Mouse (Mus musculus): ENCODE measurements at regions not wholly inside any gene's neighbourhood (a gene's known extent, or its start where the extent isn't known, plus 50 kb on each side); places are given as distances from the start of the nearest gene placed in this dataset.

- DNase-seq (ENCODE audit: low spot score in 2 of 2): no peak
Measured at GRCm38 (mm10) chr4:131097421-131097820, 153.2 kb downstream of the Matn1 start.

DNA sequence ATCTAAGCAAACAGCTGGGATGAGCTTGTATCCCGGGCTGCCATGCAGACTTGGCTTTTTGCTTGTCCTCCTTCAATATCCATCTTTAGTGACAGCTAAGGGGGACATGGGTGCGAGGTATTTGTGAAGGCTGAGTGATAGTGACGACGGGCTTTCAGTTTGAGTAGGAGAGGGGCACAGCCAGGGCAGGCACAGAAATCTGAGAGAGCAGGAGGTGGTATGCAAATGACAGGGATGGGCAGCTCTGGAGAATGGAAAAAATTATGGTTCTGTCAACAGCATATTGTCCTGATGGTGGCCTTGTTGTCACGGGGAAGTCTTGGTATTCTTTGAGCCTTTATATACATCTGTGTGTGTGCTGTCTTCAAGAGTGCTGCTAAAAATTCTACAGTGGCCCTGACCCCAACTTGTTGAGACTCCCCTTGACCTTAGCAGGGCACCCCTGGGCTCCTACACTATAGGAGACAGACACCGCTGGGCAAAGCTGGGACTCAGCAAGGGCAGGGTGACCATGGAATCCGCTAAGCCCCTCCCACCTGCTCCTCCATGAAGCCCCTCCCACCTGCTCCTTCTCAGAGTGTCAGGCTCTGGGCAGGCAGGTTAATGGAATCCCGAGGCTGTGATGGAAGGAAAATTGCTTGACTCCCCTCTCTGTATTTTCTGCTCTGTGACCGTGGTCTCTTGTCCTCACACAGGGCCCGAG lies 156.1 kb downstream of the Matn1 start:
- no peak for DNase-seq (ENCODE audit: low spot score in 2 of 2)

DNA sequence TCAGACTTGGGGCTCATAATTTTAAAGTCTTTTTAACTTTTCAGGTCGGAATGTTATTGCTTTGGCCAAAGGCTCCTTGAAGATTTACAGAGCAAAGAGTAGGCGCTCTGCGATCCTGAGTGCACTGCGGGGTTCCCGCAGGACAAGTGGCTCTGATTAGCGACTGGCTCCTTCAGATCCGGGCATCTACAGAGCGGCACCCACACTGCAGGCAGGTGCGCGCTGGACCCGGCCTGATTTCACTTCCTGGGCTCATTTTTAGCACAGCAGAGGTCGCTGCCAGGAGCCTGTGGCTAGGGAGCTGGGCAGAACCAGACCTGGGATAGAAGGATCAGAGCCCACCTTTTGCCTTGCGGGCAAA lies 156.6 kb downstream of the Matn1 start:
- no peak for DNase-seq (ENCODE audit: low spot score in 2 of 2)

- no peak for DNase-seq (ENCODE audit: low spot score in 2 of 2)
Measured at GRCm38 (mm10) chr4:131102163-131102562, 158.0 kb downstream of the Matn1 start.

- no peak for DNase-seq (ENCODE audit: low spot score in 2 of 2)
Measured at GRCm38 (mm10) chr4:131107127-131107857, 163.1 kb downstream of the Matn1 start.

DNA sequence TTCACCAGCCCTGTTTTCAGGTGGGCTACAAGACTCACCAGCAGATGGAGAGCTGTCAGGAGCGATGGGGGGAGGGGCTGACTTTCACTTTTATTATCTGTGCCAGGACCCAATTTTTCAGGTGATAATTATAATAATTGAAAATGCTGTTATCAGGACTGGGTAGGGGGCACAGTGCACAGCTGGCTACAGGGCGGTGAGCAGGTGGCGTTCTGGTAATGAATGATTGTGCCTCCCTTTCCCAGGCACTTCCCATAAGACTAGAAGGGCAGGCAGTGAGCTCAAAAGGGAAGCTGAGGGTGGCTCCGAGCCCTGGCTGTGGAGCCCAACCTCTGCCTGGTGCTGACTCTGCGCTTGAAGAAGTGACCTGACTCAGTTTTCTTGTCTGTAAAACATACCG lies 168.4 kb downstream of the Matn1 start:
- no peak for DNase-seq (ENCODE audit: low spot score in 2 of 2)

DNA sequence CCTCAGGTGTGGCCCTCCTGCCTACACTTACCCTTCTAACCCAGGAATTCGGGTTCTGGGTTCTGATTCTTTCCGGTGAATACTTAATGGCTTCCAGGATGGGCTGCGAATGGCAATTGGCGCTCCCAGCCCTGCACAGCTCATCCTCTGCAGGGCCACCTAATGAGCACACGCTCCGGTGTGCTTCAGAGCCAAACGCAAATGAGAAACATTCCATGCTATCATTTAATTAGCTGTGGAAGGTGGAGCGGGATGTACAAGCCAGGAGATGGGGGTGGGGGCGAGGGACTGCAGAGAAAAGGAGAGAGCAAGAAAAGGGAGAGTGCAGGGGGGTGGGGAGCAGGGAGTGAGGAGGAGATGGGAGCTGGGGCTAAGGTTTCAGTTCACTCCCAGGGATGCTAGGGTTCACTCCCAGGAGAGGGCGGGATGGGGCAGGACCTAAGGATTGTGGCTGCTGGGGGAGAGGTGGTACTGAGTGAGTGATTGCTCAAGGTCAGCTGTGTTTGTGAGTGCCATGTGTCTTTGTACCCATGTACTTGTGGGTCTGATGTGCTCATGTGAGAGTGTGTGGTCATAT lies 169.6 kb downstream of the Matn1 start:
- DNase-seq (ENCODE audit: low spot score in 2 of 2): no peak

DNA sequence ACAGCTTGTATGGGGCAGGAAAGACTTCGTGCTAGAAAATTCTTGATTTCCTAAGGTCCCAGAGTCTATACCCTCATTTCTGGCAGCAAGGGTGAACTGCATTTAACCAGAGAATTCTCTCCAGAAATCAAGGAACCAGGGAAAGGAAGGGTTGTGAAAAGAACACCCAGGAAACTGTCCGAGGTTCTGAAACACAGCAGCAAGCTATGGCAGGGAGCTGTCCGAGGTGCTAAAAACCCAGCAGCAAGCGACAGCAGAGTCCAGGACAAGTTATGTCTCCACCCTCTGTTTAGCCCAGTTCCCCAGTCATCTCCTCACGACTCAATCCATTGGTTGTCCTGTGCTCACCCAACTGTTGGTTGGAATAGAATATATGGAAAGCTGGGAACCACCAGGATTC lies 171.1 kb downstream of the Matn1 start:
- DNase-seq (ENCODE audit: low spot score in 2 of 2): peak in 1 of 2 experiments; percentile 16

- DNase-seq (ENCODE audit: low spot score in 2 of 2): no peak
Measured at GRCm38 (mm10) chr4:131118586-131118985, 174.4 kb downstream of the Matn1 start.

DNA sequence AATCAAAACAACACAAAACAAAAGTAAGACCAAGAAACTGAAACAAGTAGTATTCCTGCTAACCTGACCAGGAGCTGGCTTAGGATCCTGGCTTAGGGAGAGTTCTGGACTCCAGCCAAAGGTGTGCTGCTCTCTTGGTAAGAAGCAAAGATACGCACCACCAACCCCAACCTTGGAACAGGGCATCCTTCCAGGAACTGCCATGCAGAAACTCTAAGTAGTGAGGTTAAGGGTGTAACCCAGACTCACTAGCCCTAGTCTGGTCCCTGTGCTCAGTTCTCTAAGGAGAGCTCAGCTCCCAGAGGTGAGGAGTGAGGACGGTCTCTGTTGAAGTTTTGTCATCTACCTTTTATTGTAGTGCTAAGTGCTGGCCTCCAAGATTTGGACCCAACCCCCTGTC lies 175.4 kb downstream of the Matn1 start:
- DNase-seq (ENCODE audit: low spot score in 2 of 2): no peak

DNA sequence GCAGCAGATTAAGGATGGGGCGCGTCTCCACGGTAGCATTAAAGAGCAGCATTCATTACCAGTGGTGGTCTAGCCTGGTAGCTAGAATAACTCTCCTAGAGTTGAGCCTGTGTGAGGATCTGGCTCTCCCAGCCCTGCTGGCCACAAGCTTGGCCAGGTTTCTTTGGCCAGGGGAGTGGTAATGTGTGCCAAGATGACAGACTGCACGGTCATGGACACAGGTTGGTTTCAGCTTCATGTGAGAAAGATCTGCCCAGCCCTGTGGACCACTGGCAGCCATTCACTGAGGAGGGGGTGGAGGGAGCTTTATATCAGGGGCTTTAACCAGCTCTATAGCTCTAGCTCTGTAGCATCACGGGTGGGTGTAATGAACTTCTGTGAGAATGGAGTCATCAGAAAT lies 176.5 kb downstream of the Matn1 start:
- DNase-seq (ENCODE audit: low spot score in 2 of 2): no peak

DNA sequence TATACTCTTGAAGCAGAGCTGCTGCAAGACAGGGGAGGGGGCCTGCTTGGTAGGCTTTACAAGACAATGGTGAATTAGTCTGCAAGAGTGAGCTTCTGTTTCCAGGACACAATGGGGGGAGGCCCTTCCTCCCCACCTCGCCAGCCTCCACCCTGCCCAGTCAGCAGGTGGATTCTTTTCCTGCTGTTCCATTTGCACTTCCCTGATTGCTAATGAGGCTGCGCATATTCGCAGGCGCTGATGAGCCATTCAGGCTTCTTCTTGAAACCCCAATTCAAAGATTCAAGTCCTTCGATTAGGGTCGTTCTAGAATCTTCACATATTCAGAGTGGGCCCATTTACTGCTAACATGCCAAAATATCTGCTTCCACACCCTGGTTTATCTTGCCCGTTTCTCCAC lies 181.8 kb downstream of the Matn1 start:
- no peak for DNase-seq (ENCODE audit: low spot score in 2 of 2)

DNA sequence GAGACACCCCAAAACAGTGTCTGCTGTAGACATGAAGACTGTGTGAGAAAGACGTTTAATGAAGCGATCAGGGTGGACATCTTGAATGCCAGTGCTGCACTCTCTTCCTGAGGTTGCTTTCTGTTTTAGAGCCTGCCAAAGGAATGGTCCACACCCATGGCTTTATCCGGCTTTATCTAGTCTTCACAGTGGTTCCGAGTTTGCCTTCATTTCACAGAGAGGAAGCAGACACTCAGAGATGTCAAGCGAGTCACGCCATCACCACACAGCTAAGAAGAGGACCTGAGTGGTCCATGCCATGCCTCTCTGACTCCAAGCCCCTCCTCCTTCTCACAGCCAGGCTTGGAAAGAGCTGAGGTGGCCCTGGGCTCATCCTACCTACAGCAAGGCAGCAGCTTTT lies 182.7 kb downstream of the Matn1 start:
- DNase-seq (ENCODE audit: low spot score in 2 of 2): no peak

- DNase-seq (ENCODE audit: low spot score in 2 of 2): no peak
Measured at GRCm38 (mm10) chr4:131128646-131129045, 184.5 kb downstream of the Matn1 start.

- no peak for DNase-seq (ENCODE audit: low spot score in 2 of 2)
Measured at GRCm38 (mm10) chr4:131132201-131132600, 188.0 kb downstream of the Matn1 start.

GRCm38 (mm10) chr4:131132781-131133180 lies 188.6 kb downstream of the Matn1 start:
- DNase-seq (ENCODE audit: low spot score in 2 of 2): no peak

DNA sequence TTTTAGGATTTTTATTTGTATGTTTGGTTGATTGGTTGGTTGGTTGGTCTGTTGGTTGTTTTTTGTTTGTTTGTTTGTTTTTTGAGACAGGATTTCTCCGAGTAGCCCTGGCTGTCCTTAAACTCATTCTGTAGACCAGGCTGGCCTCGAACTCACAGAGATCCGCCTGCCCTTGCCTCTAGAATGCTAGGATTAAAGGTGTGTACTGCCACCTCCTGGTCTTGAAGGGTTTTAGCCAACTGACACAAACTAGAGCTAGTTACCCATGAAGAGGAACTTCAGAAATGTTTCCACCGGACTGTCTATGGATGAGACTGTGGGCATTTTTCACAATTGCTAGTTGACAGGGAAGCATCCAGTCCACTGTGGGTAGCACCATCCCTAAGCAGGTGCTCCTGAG lies 191.7 kb downstream of the Matn1 start:
- no peak for DNase-seq (ENCODE audit: low spot score in 2 of 2)

DNA sequence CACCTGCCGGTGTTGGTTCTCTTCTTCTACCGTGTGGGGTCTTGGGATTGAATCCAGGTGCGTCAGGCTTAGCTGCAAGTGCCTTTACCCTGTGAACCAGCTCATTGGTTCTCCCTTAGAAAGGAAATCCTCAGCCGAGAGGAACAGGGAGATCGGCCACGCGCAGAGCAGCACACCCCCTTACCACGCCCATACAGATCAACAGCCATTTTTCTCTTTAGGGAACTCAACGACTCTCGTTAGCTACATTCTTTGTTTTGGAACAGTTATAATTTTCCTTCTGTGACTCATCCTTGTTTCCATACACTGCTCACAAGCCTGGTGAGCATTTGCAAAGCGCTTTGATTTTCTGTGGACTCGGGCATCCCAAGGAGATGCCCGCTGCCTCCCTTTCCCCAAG lies 194.7 kb downstream of the Matn1 start:
- no peak for DNase-seq (ENCODE audit: low spot score in 2 of 2)

DNA sequence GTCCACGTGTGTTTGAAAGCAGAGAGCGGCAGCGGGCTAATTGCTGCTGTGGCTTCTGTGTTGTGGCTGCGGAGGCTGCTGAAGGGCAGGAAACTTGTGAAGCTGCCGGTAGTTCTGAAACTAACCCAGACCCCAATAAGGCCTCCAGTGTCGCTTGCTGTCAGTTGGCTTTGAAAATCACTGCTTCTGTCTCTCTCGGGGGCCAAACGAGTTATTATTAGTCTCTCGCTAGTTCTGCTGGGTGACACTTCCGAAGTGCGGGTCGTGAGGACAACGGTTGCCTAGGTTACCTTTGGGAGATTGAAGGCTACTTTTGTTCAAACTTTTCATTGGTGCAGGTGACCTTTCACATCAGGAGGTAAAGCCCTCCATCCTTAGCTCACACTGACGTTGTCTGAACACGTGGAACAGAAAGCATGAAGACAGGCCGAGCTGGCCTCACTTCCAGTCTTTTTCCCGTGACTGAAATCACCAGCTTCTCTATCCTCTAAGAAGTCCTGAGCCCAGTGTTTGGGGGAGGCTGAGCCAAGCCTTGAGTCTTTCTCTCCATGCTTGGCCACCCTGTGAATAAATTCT lies 197.8 kb downstream of the Matn1 start:
- no peak for DNase-seq (ENCODE audit: low spot score in 2 of 2)

DNA sequence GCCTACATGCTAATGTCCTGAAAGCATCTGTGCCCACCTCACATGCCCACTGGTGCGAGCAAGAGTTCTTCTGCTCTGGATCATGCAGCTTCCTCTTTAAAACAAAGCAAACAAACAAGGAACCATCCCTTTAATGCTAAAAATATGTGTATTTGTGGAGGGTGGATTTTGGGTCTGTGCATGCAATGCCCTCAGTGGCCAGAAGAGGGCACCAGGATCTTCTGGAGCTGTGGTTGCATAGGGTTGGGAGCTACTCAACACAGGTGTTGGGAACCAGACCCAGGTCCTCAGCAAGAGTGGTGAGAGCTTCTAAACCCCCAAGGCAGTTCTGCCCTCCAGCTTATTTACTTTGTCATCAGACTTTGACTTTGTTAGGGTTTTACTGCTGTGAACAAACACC lies 201.3 kb downstream of the Matn1 start:
- DNase-seq (ENCODE audit: low spot score in 2 of 2): no peak

GRCm38 (mm10) chr4:131148042-131148747 lies 204.0 kb downstream of the Matn1 start:
- no peak for DNase-seq (ENCODE audit: low spot score in 2 of 2)

DNA sequence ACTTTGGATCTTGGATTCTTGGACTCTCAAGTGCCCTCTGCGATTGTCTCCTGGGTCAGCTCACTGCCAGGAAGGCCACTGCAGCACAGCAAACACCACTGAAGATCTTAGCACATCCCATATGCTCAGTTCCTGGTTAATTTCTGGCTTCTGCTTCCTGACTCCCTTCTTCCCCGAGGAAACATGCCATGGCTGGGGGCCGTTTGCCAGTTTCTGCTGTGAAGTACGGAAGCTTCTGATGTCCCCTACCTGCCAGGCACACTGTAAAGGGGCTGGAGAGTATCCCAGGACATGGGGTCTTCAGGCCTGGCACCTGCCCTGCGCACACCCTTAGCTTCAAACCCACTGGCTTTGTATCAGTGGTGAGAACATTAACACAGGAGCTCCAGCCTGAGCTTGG lies 205.3 kb downstream of the Matn1 start:
- no peak for DNase-seq (ENCODE audit: low spot score in 2 of 2)

Data from spleen, postnatal 14 days (tissue).